Mouse (Mus musculus) WW6 (cell line): ENCODE data around the gene Foxo1.

Experiments
- DNase-seq: peaks from one replicate; pipeline ENCODE4 v3.0.0-alpha.2; 2013; ENCODE audit warnings: low read depth, low spot score

The Foxo1 gene

DNA sequence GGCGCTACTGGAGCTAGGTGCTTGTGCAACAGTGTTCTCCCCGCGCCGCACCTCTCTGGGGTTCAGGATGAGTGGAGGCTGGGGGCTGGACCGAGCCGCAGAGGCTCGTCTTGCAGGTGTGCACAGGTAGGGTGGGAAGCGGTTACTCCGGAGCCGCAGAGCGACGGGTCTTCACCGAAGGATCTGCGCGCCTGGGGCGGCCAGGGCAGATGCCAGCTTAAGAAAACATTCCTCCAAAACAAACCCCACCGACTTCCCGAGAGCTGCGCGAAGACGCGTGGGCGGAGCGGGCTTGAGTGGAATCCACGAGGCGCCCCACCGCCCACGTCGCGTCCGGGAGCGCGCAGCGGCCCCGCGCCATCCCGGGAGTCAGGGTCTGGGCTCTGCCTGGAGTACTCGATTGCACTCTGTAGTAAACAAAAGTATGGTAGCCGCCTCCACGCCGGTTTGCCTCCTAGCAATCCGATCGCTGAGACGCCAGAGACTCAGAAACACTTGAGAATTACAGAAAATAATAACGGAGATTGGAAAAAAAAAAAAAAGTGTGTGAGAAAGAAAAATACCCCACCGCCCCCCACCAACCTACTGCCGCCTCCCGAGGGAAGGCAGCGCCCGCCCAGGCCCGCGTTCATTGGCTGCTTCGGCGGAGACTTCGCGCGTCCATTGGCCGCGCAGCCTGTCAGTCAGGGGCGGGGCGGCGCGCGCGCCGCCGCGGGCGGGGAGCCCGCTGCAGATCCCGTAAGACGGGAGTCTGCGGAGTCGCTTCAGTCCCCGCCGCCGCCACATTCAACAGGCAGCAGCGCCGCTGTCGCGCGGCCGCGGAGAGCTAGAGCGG, at the start of gene Foxo1:
Gene Foxo1, plus strand, starts transcription at position 685 of the 835 bp plus-strand sequence.
- peak; percentile 46 for DNase-seq

DNA sequence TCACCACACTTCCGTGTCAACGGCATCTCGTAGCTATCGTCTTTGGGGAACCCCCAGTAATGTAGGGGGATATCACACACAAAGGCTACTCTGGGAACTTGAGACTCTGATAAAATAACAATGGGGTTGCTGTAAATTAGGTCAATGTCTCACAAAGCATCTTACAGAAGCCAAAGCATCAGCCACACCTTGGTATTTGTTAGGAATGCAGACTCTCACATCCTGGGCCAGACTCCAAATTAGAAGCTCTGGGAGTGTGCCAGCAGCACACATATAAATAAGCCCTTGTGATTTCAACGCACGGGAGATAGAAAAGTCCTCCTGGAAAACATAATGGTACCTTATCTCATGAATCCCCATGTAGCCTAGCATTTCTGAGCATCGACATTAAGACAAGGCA, 49.3 kb upstream of the Foxo1 start:
- DNase-seq, result no peak

- DNase-seq, result no peak
Observed at GRCm38 (mm10) chr3:52221082-52221481, 47.1 kb upstream of the Foxo1 start.

DNA sequence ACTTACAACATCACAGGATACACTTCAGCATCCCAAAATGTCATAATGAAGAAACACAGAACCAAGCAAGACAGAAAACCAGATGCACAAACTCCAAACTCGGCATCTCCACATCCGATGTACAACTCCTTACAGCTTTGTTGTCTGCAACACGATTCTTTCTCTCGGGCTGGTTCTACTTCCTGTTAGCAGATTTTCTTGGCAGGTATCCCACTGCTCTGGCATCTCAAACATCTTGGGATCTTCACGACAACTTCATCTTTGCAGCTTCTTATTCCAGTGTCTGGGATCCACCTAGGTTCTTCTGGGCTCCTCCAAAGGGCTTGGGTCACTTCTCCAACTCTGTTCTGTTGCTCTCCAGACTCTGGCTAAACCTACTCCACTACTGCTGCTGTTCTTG, 46.2 kb upstream of the Foxo1 start:
- DNase-seq, result no peak

DNA sequence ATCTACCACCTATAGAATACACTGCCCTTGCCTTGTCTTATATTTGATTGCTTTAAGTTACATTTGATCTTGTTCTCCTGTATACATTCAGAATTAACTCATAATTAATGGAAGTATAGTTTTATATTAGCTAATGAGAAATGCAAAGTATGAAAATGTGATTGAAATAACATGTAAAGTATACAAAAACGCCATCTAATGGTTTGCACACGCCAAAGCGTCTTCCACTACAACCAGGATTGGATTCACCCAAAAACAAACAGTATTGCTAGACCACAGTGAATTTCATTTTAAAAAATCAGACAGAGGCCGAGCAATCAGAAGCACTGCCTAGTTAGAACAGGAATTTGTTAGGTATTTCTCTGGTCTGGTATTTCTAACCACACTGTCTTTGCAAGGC, 31.6 kb upstream of the Foxo1 start:
- DNase-seq, result no peak

DNA sequence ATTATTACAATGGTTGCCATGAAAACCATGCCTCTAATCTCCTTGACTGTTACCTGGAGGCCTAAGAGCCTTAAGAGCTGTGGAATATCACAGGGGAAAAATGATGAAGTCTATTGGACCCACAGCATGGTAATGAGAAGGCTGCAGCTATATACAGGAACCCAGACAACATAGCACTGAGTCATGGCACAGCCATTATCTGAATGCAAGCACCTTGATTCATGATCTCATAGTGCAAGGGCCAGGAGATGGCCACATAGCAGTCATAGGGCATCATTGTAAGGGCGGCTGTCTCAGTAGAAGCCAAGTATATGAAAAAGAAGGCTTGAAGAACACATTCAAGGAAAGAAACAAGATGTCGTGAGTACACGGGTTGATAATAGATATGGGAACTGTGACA, 31.0 kb upstream of the Foxo1 start:
- no peak for DNase-seq

DNA sequence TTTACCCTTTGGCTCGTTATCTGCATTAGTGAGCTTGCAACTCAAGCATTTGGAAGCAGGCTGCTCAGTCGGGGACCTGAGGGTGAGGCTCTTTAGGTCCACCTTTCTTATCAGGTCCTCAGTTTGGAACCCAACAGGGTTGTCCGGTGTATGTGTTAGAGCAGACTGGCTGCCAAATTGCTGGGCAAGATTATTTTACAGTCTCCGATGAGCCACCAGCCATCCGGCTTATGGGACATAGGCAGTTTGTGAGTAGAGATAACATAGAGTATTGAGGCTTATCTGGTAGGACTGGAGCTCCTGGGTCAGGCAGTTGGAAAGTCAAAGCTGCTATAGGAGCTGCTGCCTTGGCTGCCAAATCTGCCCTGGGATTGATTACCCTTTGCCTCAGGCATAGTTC, 27.1 kb upstream of the Foxo1 start:
- DNase-seq, result no peak

GRCm38 (mm10) chr3:52242457-52243105, 25.6 kb upstream of the Foxo1 start:
- no peak for DNase-seq

DNA sequence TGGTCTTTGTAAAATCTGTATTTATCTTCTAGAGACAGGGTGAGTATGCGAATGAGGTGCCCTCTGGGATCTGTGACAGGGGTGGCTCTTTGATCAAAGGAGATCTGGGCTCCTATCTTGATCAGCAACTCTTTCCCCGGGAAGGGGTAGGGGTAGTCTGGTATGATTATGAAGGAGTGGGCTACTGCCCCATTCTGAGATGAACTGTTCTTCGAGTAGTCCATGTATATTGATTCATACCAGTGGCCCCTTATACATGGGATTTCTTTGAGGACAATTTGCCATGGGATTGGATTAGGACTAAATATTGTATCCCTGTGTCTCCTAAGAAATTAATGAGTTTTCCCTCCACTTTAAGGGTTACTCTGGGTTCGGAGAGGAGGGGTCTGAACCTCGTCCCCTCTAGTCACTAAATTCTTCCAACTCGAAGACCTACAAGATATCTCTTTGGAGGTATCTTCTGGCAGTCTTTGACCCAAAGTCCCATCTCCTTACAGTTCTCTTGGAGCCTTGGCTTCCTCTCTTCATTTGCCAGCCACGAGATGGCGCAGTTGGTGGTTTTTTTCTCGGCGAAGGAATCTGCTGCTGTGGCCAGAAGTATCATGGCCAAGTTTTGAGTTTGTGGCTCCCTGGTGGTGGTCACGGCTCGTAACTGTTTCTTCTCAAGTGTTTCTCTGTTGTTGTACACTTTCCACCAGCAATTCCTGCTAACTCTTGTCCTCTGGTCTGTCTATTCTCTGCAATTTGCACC, 24.7 kb upstream of the Foxo1 start:
- DNase-seq, result no peak

DNA sequence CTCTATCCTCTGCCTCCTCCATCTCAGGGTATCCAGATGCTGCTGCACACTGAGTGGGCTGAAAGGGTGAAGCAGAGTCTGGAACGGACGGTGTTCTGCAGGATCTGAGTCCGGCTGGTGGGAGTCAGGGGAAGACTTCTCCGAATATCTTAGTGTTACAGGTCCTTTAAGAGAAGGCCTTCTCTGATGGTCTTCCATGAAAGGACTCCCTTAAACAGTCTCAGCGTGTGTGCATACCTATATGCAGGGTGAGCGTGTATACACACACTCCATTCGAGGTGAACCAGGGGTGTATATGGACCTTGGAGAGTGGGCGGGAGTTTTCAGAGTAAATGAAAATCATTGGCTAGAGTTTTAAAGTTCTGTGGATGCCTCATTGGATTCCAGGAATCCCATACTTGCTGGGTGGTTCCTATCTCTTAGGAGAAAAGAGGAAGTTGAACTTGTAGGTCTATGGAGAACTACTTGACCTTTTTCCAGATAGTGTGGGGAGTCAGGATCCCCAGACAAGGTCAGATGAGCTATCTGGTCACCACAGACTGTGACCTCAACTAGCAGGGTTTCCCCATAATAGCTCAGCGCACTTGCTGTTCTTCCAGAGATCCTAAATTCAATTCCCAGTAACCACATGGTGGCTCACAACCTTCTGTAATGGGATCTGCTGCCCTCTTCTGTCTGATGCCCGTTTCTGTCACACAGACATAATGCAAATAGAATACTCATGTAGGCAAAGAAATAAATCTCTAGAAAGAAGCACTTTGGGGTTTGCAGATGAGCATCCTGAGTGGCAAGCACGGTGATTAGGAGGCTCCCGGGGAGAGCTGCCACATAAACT, 21.9 kb upstream of the Foxo1 start:
- DNase-seq, result no peak

GRCm38 (mm10) chr3:52251184-52251583, 17.0 kb upstream of the Foxo1 start:
- DNase-seq, result no peak

GRCm38 (mm10) chr3:52253656-52254461, 14.3 kb upstream of the Foxo1 start:
- DNase-seq, result peak; percentile 87

- no peak for DNase-seq
Observed at GRCm38 (mm10) chr3:52254496-52254895, 13.6 kb upstream of the Foxo1 start.

- no peak for DNase-seq
Observed at GRCm38 (mm10) chr3:52257782-52258441, 10.2 kb upstream of the Foxo1 start.

DNA sequence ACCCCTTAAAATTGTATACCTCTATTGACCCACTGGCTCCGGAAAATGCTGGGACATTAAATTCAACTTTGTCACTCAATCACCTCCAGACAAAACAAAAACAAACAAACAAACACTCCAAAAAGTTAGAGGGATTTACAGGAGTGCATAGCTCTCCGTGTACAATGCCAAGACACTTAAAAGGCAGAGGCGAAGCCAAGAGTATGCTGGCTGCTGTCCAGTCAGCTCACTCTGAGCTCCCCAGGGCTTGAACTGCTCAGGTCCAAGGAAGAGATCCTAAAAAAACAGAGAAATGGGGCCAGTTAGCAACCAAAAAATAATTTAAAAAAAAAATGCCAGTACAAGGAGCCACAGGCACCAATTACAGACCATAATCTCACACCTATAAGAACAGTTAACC, 9.6 kb upstream of the Foxo1 start:
- no peak for DNase-seq

GRCm38 (mm10) chr3:52262431-52263161, 5.5 kb upstream of the Foxo1 start:
- DNase-seq, result no peak

GRCm38 (mm10) chr3:52264354-52264753, 3.8 kb upstream of the Foxo1 start:
- DNase-seq, result no peak

DNA sequence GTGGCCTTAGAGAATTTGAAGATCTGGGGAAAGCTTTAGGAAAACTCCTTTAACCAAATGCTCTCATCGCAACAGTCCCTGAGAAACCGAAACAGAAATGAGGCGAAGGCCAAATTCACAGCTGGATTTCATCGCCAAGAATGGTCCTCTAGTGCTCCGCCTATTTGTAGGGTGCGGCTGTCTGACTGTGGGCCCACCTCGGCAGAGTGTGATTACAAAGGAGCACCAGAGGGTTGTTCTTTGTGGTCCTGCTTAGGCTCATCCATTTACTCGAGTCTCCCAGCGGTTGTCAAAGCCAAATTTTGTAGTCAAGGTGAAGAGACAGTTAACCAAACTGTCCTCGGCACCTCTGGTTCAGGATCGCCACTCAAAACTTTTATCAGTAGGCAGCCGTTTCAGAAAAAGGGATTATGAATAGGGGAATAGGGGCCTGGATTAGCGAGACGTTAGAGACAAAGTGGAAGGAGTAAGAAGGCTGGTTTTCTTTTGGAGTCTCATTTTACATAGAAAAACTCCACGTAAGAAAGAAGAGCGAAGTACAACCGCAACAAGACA, 1.5 kb upstream of the Foxo1 start:
- DNase-seq, result no peak

DNA sequence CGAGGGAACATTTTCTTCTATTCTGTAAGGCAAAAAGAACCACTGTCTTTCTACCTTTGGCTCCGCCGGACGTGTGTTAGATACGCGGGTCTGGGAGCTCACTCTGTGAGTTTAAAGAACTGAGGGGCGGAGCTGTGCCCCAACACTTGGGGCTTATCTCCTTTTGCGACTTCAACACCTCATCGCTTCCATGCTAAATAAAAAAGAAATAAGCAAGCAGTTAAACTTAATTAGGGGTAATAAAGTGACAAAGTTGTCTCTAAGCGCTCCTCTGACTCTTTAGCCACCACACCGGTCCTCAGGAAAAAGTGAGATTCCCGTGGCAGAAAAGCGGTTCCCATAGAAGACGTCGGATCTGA, 864 bp upstream of the Foxo1 start:
- no peak for DNase-seq

GRCm38 (mm10) chr3:52268487-52268736, 276 bp downstream of the Foxo1 start:
- no peak for DNase-seq
